Mouse (Mus musculus): ENCODE results near the gene Celsr1.

GRCm38 (mm10) chr15:86051878-86052478 lies 18.4 kb upstream of the Celsr1 start:
- no peak for TF ChIP-seq CTCF (IDR thresholded peaks at IDR 0.05; ENCODE audit: insufficient read depth, low read depth, low read length)
- no peak for TF ChIP-seq POLR2A (IDR thresholded peaks at IDR 0.05; ENCODE audit: insufficient read depth, low read depth, low read length)

Measured in olfactory bulb, adult 2 months (tissue).